Mouse (Mus musculus): ENCODE results near the gene Cpa2. TPM values are rescaled to one million over a fixed set of nuclear protein-coding genes. Genes with fewer than 3 reads are reported as not detected.

The Cpa2 gene
- polyA plus RNA-seq, 1 experiment from 2014 or later = 11.5 TPM

DNA sequence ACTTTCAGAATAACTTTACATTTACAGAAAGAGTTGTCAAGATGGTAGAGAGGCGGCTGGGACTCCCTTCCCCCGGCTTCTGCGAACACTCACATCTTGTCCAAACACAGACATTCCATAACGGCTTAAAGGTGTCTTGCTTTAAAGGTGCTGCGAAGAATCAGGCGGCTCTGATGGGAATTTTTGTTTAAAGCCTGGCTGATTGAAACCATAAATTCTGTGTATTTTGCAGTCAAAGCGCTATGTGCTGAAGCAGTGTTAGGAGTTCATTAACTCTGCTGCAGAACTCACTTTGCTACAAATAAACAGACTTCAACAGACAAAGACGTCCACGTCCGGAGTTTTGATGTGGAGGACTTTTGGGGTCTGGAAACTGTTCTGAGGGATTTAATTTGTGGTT lies 3.1 kb upstream of the Cpa2 start:
- ATAC-seq (replicated peaks; ENCODE audit: low FRiP score, low read depth) (no peak), DNase-seq (ENCODE audit: low spot score) (no peak)
- no peak overlapping the region for H3K9ac ChIP-seq (ENCODE audit: low read depth, low read length)
- H3K4me1 ChIP-seq (replicated peaks; ENCODE audit: insufficient read depth, low read length) = no peaks in the 10 kb centered on the region
- no peak for TF ChIP-seq CTCF (IDR thresholded peaks at IDR 0.05; ENCODE audit: low read depth)
- WGBS = 51% methylated on average over 10 of the region's 10 CpGs
- no peak overlapping the region for H3K4me3 ChIP-seq (replicated peaks; ENCODE audit: low read depth, low read length)
- peak overlapping the region; percentile 13; the same call in 1 of the 2 replicates for H3K27ac ChIP-seq
- no peaks in the 10 kb centered on the region for H3K27me3 ChIP-seq (ENCODE audit: insufficient read depth, low read length)
- no peaks in the 10 kb centered on the region for H3K9me3 ChIP-seq (replicated peaks; ENCODE audit: low read length)
- H3K36me3 ChIP-seq (ENCODE audit: insufficient read depth, low read length) = no peaks in the 10 kb centered on the region
- H3K4me2 ChIP-seq (ENCODE audit: low read length) = no peak overlapping the region

DNA sequence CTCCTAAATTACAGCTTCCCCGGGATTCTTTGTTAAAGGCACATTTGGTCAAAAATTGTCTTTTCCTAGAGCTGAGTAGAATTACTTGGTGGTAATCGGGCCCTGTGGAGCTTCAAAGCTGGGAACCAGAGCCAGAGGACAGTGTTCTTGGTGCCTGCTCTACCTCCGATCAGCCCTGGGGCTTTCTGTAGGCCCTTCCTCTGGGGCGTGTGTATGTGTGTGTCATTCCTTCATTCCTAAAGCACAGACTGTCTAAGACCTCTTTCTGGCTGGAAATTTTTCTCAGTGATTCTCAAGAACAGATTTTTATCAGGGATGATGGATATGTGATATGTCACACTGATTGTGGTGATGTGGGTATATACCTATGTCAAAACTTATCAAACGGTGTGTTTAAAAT lies 2.6 kb upstream of the Cpa2 start:
- no peak for ATAC-seq (replicated peaks; ENCODE audit: low FRiP score, low read depth)
- no peak for DNase-seq (ENCODE audit: low spot score)
- peak overlapping the region; percentile 13; the same call in 1 of the 2 replicates for H3K27ac ChIP-seq
- H3K4me2 ChIP-seq (ENCODE audit: low read length) = no peak overlapping the region
- H3K4me3 ChIP-seq (replicated peaks; ENCODE audit: low read depth, low read length) = no peak overlapping the region
- H3K4me1 ChIP-seq (replicated peaks; ENCODE audit: insufficient read depth, low read length) = peaks cover 4% of the 10 kb centered on the region
- no peak for TF ChIP-seq CTCF (IDR thresholded peaks at IDR 0.05; ENCODE audit: low read depth)
- H3K27me3 ChIP-seq (ENCODE audit: insufficient read depth, low read length) = no peaks in the 10 kb centered on the region
- no peaks in the 10 kb centered on the region for H3K36me3 ChIP-seq (ENCODE audit: insufficient read depth, low read length)
- no peak overlapping the region for H3K9ac ChIP-seq (ENCODE audit: low read depth, low read length)
- WGBS = 60% methylated on average over 5 of the region's 5 CpGs
- H3K9me3 ChIP-seq (replicated peaks; ENCODE audit: low read length) = no peaks in the 10 kb centered on the region

GRCm38 (mm10) chr6:30542277-30542676 lies 895 bp downstream of the Cpa2 start:
- no peak overlapping the region for H3K4me3 ChIP-seq (replicated peaks; ENCODE audit: low read depth, low read length)
- H3K27ac ChIP-seq = no peak overlapping the region
- H3K9me3 ChIP-seq (replicated peaks; ENCODE audit: low read length) = no peaks in the 10 kb centered on the region
- H3K36me3 ChIP-seq (ENCODE audit: insufficient read depth, low read length) = no peaks in the 10 kb centered on the region
- ATAC-seq (replicated peaks; ENCODE audit: low FRiP score, low read depth) (no peak), DNase-seq (ENCODE audit: low spot score) (no peak)
- H3K4me1 ChIP-seq (replicated peaks; ENCODE audit: insufficient read depth, low read length) = peaks cover 15% of the 10 kb centered on the region
- H3K9ac ChIP-seq (ENCODE audit: low read depth, low read length) = no peak overlapping the region
- WGBS = 81% methylated on average over 6 of the region's 6 CpGs
- no peaks in the 10 kb centered on the region for H3K27me3 ChIP-seq (ENCODE audit: insufficient read depth, low read length)
- TF ChIP-seq CTCF (IDR thresholded peaks at IDR 0.05; ENCODE audit: low read depth) = no peak
- no peak overlapping the region for H3K4me2 ChIP-seq (ENCODE audit: low read length)

- TF ChIP-seq CTCF (IDR thresholded peaks at IDR 0.05; ENCODE audit: low read depth) = no peak
- no peaks in the 10 kb centered on the region for H3K36me3 ChIP-seq (ENCODE audit: insufficient read depth, low read length)
- no peaks in the 10 kb centered on the region for H3K9me3 ChIP-seq (replicated peaks; ENCODE audit: low read length)
- peaks cover 15% of the 10 kb centered on the region for H3K4me1 ChIP-seq (replicated peaks; ENCODE audit: insufficient read depth, low read length)
- no peak for ATAC-seq (replicated peaks; ENCODE audit: low FRiP score, low read depth)
- no peak for DNase-seq (ENCODE audit: low spot score)
- 45% methylated on average over 12 of the region's 12 CpGs for WGBS
- H3K27ac ChIP-seq = peak overlapping the region; percentile 39
- H3K27me3 ChIP-seq (ENCODE audit: insufficient read depth, low read length) = no peaks in the 10 kb centered on the region
- no peak overlapping the region for H3K4me3 ChIP-seq (replicated peaks; ENCODE audit: low read depth, low read length)
- no peak overlapping the region for H3K4me2 ChIP-seq (ENCODE audit: low read length)
- H3K9ac ChIP-seq (ENCODE audit: low read depth, low read length) = no peak overlapping the region
Measured at GRCm38 (mm10) chr6:30543077-30543476, 1.7 kb downstream of the Cpa2 start.

GRCm38 (mm10) chr6:30543851-30544250 lies 2.5 kb downstream of the Cpa2 start:
- no peaks in the 10 kb centered on the region for H3K27me3 ChIP-seq (ENCODE audit: insufficient read depth, low read length)
- H3K4me3 ChIP-seq (replicated peaks; ENCODE audit: low read depth, low read length) = no peak overlapping the region
- DNase-seq (ENCODE audit: low spot score) (no peak), ATAC-seq (replicated peaks; ENCODE audit: low FRiP score, low read depth) (no peak)
- no peaks in the 10 kb centered on the region for H3K36me3 ChIP-seq (ENCODE audit: insufficient read depth, low read length)
- H3K4me1 ChIP-seq (replicated peaks; ENCODE audit: insufficient read depth, low read length) = peaks cover 15% of the 10 kb centered on the region
- WGBS = 16% methylated on average over 8 of the region's 8 CpGs
- peak overlapping the region; percentile 31; the same call in 1 of the 2 replicates for H3K4me2 ChIP-seq (ENCODE audit: low read length)
- no peak overlapping the region for H3K9ac ChIP-seq (ENCODE audit: low read depth, low read length)
- TF ChIP-seq CTCF (IDR thresholded peaks at IDR 0.05; ENCODE audit: low read depth) = no peak
- H3K27ac ChIP-seq = no peak overlapping the region; the same call in 1 of the 2 replicates
- H3K9me3 ChIP-seq (replicated peaks; ENCODE audit: low read length) = no peaks in the 10 kb centered on the region

DNA sequence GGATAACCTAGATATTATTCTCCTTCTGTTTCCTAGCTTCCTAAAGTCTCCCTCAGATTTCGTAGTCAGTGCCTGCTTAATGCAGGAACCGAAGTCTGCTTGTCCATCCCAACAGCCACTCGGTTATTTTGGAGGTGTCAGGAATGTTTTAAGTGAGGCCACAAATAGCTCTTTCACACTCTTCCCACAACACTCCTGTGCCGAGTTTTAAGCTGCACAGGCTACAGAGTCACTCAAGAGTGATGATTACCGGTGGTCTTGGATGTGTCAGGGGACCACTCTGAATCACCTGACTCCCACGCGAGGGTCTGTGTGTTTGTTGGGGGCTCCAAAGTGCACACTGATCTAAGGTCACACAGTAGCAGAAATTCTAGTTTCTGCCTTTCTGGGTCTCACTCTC lies 4.3 kb downstream of the Cpa2 start:
- peaks cover 21% of the 10 kb centered on the region for H3K4me1 ChIP-seq (replicated peaks; ENCODE audit: insufficient read depth, low read length)
- no peak for ATAC-seq (replicated peaks; ENCODE audit: low FRiP score, low read depth)
- no peak overlapping the region for H3K4me2 ChIP-seq (ENCODE audit: low read length)
- H3K27ac ChIP-seq = no peak overlapping the region
- no peak overlapping the region for H3K9ac ChIP-seq (ENCODE audit: low read depth, low read length)
- no peaks in the 10 kb centered on the region for H3K36me3 ChIP-seq (ENCODE audit: insufficient read depth, low read length)
- no peaks in the 10 kb centered on the region for H3K9me3 ChIP-seq (replicated peaks; ENCODE audit: low read length)
- 45% methylated on average over 7 of the region's 7 CpGs for WGBS
- DNase-seq (ENCODE audit: low spot score) = no peak
- H3K4me3 ChIP-seq (replicated peaks; ENCODE audit: low read depth, low read length) = no peak overlapping the region
- TF ChIP-seq CTCF (IDR thresholded peaks at IDR 0.05; ENCODE audit: low read depth) = no peak
- no peaks in the 10 kb centered on the region for H3K27me3 ChIP-seq (ENCODE audit: insufficient read depth, low read length)

Measured in kidney, postnatal 0 days (tissue).